Mouse (Mus musculus) hindbrain, embryonic 10.5 days (tissue): ENCODE data around the gene Chst8. TPM values are rescaled to one million over a fixed set of nuclear protein-coding genes. Genes with fewer than 3 reads are reported as not detected.

Experiments used
- polyA plus RNA-seq: library from polyadenylated mRNA; unstranded; fragments of >200 nt; fragmentation: Nextera tagmentation; extraction: Ambion mirVana; gene quantifications from 2 replicates; pipeline ENCODE4 v1.2.1, GENCODE M21; 2016

Gene Chst8
- polyA plus RNA-seq, 1 experiment from 2014 or later, result 17.5 TPM

Other genes starting within 250 kb of the Chst8 start
- gene Kctd15, start 156.0 kb downstream of the Chst8 start, polyA plus RNA-seq, result 43.3 and 45.0 TPM in 2 replicates
- gene Pepd, start 99.7 kb upstream of the Chst8 start, polyA plus RNA-seq, result 76.1 and 76.9 TPM in 2 replicates
- gene Cebpg, start 243.9 kb upstream of the Chst8 start, polyA plus RNA-seq, result 36.5 and 44.6 TPM in 2 replicates